Mouse (Mus musculus) T-helper 1 cell (primary cell): ENCODE results near the gene Psat1.

Experiments used
- in situ Hi-C: fragments of 300-600 bp; cut with MboI, MseI; formaldehyde crosslinking; loops from one replicate; pipeline ENCODE4 v1.15.1; 2025; ENCODE audit warnings: high pct_unique_total_duplicates

The Psat1 gene

GRCm38 (mm10) chr19:15947237-15947636 lies at the start of gene Psat1:
TSS of gene Psat1 (minus strand) at chr19:15947337.
- in situ Hi-C loops: no loop called here

GRCm38 (mm10) chr19:15990102-15990501 lies 43.0 kb upstream of the Psat1 start:
- in situ Hi-C loops: no loop called here

GRCm38 (mm10) chr19:15985172-15985713 lies 38.1 kb upstream of the Psat1 start:
- in situ Hi-C loops: no loop called here

GRCm38 (mm10) chr19:15984449-15985171 lies 37.5 kb upstream of the Psat1 start, which contains the start of gene Cep78:
TSS of gene Cep78 (minus strand) at chr19:15984989.
- in situ Hi-C loops: no loop called here

GRCm38 (mm10) chr19:15983739-15984344 lies 36.7 kb upstream of the Psat1 start:
- in situ Hi-C loops: no loop called here

- in situ Hi-C loops: no loop called here
Measured at GRCm38 (mm10) chr19:15982926-15983738, 36.0 kb upstream of the Psat1 start.

GRCm38 (mm10) chr19:15981861-15982260 lies 34.7 kb upstream of the Psat1 start:
- in situ Hi-C loops: no loop called here

GRCm38 (mm10) chr19:15973365-15973764 lies 26.2 kb upstream of the Psat1 start:
- in situ Hi-C loops: no loop called here

- in situ Hi-C loops: loop anchor here (5.0 kb wide), 1 partner anchor 103 kb away; no protein-coding TSS in a partner anchor
Measured at GRCm38 (mm10) chr19:15965082-15965481, 17.9 kb upstream of the Psat1 start.

GRCm38 (mm10) chr19:15964533-15964932 lies 17.4 kb upstream of the Psat1 start:
- in situ Hi-C loops: no loop called here

GRCm38 (mm10) chr19:15963011-15963695 lies 16.0 kb upstream of the Psat1 start:
- in situ Hi-C loops: no loop called here

GRCm38 (mm10) chr19:15962313-15962712 lies 15.2 kb upstream of the Psat1 start:
- in situ Hi-C loops: no loop called here

GRCm38 (mm10) chr19:15950225-15950624 lies 3.1 kb upstream of the Psat1 start:
- in situ Hi-C loops: no loop called here

GRCm38 (mm10) chr19:15948867-15949266 lies 1.7 kb upstream of the Psat1 start:
- in situ Hi-C loops: no loop called here

- in situ Hi-C loops: no loop called here
Measured at GRCm38 (mm10) chr19:15948426-15948825, 1.3 kb upstream of the Psat1 start.

- in situ Hi-C loops: no loop called here
Measured at GRCm38 (mm10) chr19:15946663-15947062, 474 bp downstream of the Psat1 start.

GRCm38 (mm10) chr19:15943117-15943423 lies 4.1 kb downstream of the Psat1 start:
- in situ Hi-C loops: no loop called here

GRCm38 (mm10) chr19:15942421-15943116 lies 4.6 kb downstream of the Psat1 start:
- in situ Hi-C loops: no loop called here

GRCm38 (mm10) chr19:15941399-15941798 lies 5.7 kb downstream of the Psat1 start:
- in situ Hi-C loops: no loop called here

GRCm38 (mm10) chr19:15925719-15926045 lies 21.5 kb downstream of the Psat1 start:
- in situ Hi-C loops: no loop called here
